Mouse (Mus musculus) stomach, embryonic 16.5 days (tissue): ENCODE measurements around the gene Ldhd. TPM values are rescaled to one million over a fixed set of nuclear protein-coding genes. Genes with fewer than 3 reads are reported as not detected.

ENCODE experiments used
- ATAC-seq: fragments of 200-750 bp; cut with Nextera tagmentation; 2 replicates; pipeline ENCODE4 v1.8.0; 2017; ENCODE audit warnings: moderate number of reproducible peaks, moderate TSS enrichment; ENCODE audit not compliant: insufficient read depth, low FRiP score
- H3K27ac ChIP-seq: fragments of 300-500 bp; sonication (generic); 2 replicates; pipeline ENCODE4 v1.5.1; 2014; ENCODE audit warnings: low read length
- H3K27me3 ChIP-seq: fragments of 300-500 bp; sonication (generic); 2 replicates; pipeline ENCODE4 v1.6.1; 2014; ENCODE audit warnings: low read length, control low read depth, mixed read lengths; ENCODE audit not compliant: control insufficient read depth, insufficient read depth
- H3K36me3 ChIP-seq: fragments of 300-500 bp; sonication (generic); 2 replicates; pipeline ENCODE4 v1.6.1; 2014; ENCODE audit warnings: low read length; ENCODE audit not compliant: control insufficient read depth, insufficient read depth
- H3K4me1 ChIP-seq: fragments of 300-500 bp; sonication (generic); 2 replicates; pipeline ENCODE4 v1.6.1; 2014; ENCODE audit warnings: low read length, control low read depth, mixed read lengths; ENCODE audit not compliant: control insufficient read depth, insufficient read depth
- H3K4me2 ChIP-seq: fragments of 300-500 bp; sonication (generic); 2 replicates; pipeline ENCODE4 v1.6.1; 2014; ENCODE audit warnings: low read depth, low read length, mixed read lengths
- H3K4me3 ChIP-seq: fragments of 300-500 bp; sonication (generic); replicated peaks from 2 replicates; pipeline ENCODE4 v1.5.1; 2014; ENCODE audit warnings: mild to moderate bottlenecking, low read length
- H3K9ac ChIP-seq: fragments of 300-500 bp; sonication (generic); 2 replicates; pipeline ENCODE4 v1.6.1; 2014; ENCODE audit warnings: low read length
- H3K9me3 ChIP-seq: fragments of 300-500 bp; sonication (generic); replicated peaks from 2 replicates; pipeline ENCODE4 v1.6.1; 2016; ENCODE audit warnings: low read length, control low read depth; ENCODE audit not compliant: control insufficient read depth
- WGBS: fragments of 180-500 bp; shearing (Covaris S2); extraction: QIAGEN DNeasy Blood & Tissue Kit; methylation state at CpG from one replicate; pipeline ENCODE4 v1.1.7; 2014; 5-methylcytosine and 5-hydroxymethylcytosine counted together
- polyA plus RNA-seq: library from polyadenylated mRNA; unstranded; fragments of >200 nt; fragmentation: Nextera tagmentation; extraction: Ambion mirVana; gene quantifications from 2 replicates; pipeline ENCODE4 v1.2.1, GENCODE M21; 2015

Ldhd gene
- 2.9 and 3.4 TPM in 2 replicates for polyA plus RNA-seq

DNA sequence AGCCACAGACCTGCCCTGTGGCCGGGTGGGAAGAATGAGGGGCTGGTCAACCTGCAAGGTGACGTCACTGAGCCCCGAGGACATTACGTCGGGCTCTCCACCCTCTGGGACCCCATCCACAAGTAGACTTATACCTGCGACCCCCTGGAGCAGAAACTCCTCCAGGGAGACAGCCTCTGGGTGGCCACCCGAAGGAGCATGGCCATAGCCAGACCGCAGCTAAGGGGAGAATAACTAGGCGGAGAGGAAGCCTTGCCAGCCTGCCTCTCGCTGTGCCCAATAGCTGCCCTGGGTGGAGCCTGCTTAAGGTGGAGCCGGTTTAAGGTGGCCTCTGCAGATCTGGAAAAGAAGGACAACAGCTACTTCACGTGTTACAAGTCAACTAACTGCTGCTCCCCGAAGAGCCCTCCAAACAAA, at the start of gene Ldhd:
Gene Ldhd, minus strand, starts transcription at position 270 of the 417 bp plus-strand sequence.
- Histone ChIP-seq H3K4me2 (peak within 1 kb of the TSS; percentile 47), H3K27ac (no peak within 1 kb of the TSS), H3K9ac (peak within 1 kb of the TSS; percentile 65), H3K36me3 (no peaks in the 10 kb centered on the region), H3K27me3 (no peaks in the 10 kb centered on the region), H3K4me1 (0 out of 2 replicates have a peak, but pooled peaks cover 8% of the 10 kb centered on the region), H3K4me3 (peak within 1 kb of the TSS; percentile 46), H3K9me3 (no peaks in the 10 kb centered on the region)
- WGBS, result 18% methylated on average over 13 of the region's 13 CpGs
- ATAC-seq, result peak; percentile 80

DNA sequence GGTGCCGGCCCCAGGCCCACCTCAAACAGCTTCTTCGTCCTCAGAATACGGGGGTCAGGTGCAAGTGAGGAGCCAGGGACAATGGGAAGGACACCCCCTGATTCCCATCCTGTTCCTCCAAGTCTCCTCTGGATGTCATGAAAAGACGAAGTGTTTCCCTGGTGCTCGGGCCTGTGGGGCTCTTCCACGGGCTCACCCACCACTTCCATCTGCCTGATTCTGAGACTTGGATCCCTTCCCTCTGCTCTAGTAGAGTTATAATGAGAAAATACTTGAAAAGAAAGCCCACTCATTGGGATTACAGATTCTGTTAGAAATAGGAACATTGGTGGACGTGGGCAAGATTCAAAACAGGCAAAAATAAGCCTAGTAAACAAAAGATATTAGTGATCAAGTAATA, 48.7 kb upstream of the Ldhd start:
- H3K4me1 ChIP-seq, result no peaks in the 10 kb centered on the region
- H3K36me3 ChIP-seq, result no peaks in the 10 kb centered on the region
- no peak for ATAC-seq
- no peak overlapping the region for H3K4me3 ChIP-seq
- H3K9ac ChIP-seq, result no peak overlapping the region
- WGBS, result 86% methylated on average over 7 of the region's 7 CpGs
- no peaks in the 10 kb centered on the region for H3K27me3 ChIP-seq
- H3K9me3 ChIP-seq, result no peaks in the 10 kb centered on the region
- no peak overlapping the region for H3K4me2 ChIP-seq
- no peak overlapping the region for H3K27ac ChIP-seq

DNA sequence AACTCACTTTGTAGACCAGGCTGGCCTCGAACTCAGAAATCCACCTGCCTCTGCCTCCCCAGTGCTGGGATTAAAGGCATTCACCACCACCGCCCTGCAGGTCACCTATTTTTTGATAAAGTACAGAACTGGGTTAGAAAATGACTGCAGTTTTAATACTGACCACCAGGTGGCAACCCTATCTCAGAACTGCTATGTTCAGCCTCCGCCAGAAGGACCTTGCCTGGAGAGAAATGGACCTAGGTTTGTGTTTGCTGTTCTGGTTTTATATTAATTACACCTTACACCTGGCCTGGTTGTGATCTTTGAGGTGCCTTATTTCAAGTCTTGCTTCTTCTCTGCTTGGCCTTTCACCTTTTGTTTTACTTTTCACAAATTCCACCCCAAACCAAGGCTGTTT, 47.9 kb upstream of the Ldhd start:
- Histone ChIP-seq H3K9me3 (no peaks in the 10 kb centered on the region), H3K4me3 (no peak overlapping the region), H3K36me3 (no peaks in the 10 kb centered on the region), H3K27me3 (no peaks in the 10 kb centered on the region), H3K9ac (no peak overlapping the region), H3K4me2 (no peak overlapping the region), H3K27ac (no peak overlapping the region), H3K4me1 (no peaks in the 10 kb centered on the region)
- ATAC-seq, result 0 out of 2 replicates have a peak, but pooled peaks have one; percentile 23
- WGBS, result 16% methylated on average over 3 of the region's 3 CpGs

DNA sequence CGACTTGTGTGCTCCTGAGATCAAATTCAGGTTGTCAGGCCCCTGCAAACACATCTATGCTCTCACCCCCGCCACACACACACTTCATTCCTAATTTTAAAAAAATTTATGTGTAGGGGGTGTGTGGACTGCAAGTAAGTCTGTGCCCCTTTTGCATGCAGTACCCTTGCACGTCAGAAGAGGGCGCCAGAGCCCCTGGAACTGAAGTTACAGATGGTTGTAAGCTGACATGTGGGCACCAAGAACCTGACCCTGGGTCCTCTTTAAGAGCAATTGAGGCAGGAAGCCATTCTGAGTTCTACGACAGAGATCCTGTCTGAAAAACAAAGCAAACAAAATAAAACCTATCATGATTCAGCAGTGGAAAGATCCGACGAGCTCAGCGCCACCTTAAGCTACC, 46.1 kb upstream of the Ldhd start:
- Histone ChIP-seq H3K4me3 (no peak overlapping the region), H3K9me3 (no peaks in the 10 kb centered on the region), H3K36me3 (no peaks in the 10 kb centered on the region), H3K27me3 (no peaks in the 10 kb centered on the region), H3K4me1 (no peaks in the 10 kb centered on the region), H3K27ac (no peak overlapping the region), H3K4me2 (no peak overlapping the region), H3K9ac (no peak overlapping the region)
- 75% methylated on average over 8 of the region's 8 CpGs for WGBS
- ATAC-seq, result no peak

DNA sequence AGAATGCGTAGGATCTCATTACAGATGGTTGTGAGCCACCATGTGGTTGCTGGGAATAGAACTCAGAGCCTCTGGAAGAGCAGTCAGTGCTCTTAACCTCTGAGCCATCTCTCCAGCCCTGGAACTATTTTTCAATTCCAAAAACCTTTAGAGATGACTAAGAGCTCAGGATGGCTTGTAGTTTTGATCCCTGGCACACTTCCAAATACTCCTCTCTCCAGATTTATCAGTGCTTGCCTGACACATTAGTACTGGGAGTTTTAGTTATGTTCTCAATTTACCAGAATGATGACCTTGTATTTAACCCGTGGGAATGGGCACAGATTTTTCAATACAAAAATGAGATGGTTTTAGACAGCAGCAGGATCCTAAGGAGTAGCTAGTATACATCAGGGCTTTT, 36.6 kb upstream of the Ldhd start:
- H3K27ac ChIP-seq, result no peak overlapping the region
- H3K9ac ChIP-seq, result no peak overlapping the region
- H3K4me3 ChIP-seq, result no peak overlapping the region
- H3K36me3 ChIP-seq, result peaks cover 23% of the 10 kb centered on the region
- WGBS, result 72% methylated on average over 2 of the region's 2 CpGs
- ATAC-seq, result no peak
- H3K27me3 ChIP-seq, result no peaks in the 10 kb centered on the region
- no peak overlapping the region for H3K4me2 ChIP-seq
- no peaks in the 10 kb centered on the region for H3K4me1 ChIP-seq
- H3K9me3 ChIP-seq, result no peaks in the 10 kb centered on the region

DNA sequence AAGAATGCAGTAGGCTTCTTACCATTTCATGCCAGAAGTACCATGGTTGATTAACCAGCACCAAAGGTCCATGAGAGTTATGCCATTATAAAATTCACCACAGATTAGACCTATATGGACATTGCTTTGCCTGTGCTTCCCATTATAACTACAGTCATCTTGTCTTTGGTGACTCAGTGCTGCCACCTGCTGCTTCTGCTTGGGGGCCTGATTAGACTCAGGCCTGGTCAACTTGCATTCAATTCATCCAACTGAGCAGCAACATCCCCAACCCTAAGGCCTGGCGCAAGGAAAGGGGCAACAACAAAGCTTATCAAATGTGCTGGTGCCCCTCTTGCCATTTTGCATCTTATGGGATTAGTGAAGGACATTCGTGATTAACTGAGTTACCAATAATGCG, 32.3 kb upstream of the Ldhd start:
- Histone ChIP-seq H3K4me3 (no peak overlapping the region), H3K9me3 (no peaks in the 10 kb centered on the region), H3K27ac (no peak overlapping the region), H3K4me1 (no peaks in the 10 kb centered on the region), H3K27me3 (no peaks in the 10 kb centered on the region), H3K36me3 (peaks cover 6% of the 10 kb centered on the region; the same call in 1 of the 2 replicates), H3K4me2 (no peak overlapping the region), H3K9ac (no peak overlapping the region)
- ATAC-seq, result no peak; the same call in 1 of the 2 replicates
- 83% methylated on average over 3 of the region's 3 CpGs for WGBS

DNA sequence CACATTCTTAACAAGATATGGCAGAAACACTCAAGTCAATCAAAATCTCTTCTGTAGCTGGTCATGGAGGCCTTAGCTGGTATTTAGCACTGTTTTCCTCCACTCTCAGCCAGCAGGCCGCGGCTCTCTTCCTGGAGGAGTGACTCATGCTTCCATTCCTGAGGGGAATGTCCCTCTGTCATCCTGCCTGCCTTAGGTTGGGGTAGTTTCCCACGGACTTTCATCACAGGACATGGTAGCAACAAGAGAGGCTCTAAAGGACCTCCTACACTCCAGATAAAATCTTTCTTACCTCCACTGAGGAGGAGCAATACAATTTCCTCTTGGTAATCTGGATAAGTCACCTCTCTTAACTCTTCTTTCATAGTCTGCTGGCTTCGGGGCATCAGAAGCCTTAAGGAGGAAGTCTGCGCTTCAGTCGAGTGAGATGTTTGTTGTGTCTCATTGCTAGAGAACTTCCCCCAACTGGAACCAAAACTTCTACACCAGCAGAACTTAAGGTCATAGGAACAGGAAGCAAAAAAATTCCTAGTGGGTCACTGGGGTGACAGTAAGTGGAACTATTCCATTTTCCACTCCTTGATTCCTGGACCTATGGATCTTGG, 28.7 kb upstream of the Ldhd start:
- 68% methylated on average over 6 of the region's 6 CpGs for WGBS
- no peak for ATAC-seq
- no peak overlapping the region for H3K27ac ChIP-seq

DNA sequence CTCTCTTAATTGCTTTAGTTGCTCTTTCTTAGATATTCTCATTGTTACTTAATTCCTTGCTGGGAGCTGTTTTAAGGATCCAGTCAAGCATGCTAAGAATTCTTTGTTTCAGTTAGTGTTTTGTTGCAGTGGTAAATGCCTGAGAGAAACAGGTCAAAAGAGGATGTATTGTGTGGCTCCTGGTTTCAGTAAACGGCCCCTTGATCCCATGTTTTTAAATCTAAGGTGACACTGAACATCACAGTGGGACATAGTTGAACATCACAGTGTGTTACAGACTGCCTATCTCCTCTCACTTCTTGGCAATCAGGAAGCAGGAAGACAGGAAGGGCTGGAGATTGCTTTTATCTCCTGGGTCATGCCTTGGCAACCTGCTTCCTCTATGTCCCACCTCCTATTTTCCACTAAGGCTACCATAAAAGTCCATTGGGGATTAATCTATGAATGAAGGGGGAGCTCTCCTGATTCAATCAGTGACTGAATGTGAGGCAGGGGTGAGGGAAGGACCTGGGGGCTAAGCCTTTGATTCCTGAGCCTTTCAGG, 27.2 kb upstream of the Ldhd start:
- Histone ChIP-seq H3K9me3 (no peaks in the 10 kb centered on the region), H3K4me1 (no peaks in the 10 kb centered on the region), H3K9ac (no peak overlapping the region), H3K27me3 (no peaks in the 10 kb centered on the region), H3K27ac (no peak overlapping the region), H3K4me3 (no peak overlapping the region), H3K4me2 (no peak overlapping the region), H3K36me3 (no peaks in the 10 kb centered on the region)
- no peak for ATAC-seq
- 81% methylated on average over 1 of the region's 1 CpGs for WGBS

More for the DNA sequence above, 28.7 kb upstream of the Ldhd start:
- Histone ChIP-seq H3K4me3 (no peak overlapping the region), H3K4me2 (no peak overlapping the region), H3K9ac (no peak overlapping the region), H3K27me3 (no peaks in the 10 kb centered on the region), H3K36me3 (no peaks in the 10 kb centered on the region), H3K4me1 (no peaks in the 10 kb centered on the region), H3K9me3 (no peaks in the 10 kb centered on the region)

DNA sequence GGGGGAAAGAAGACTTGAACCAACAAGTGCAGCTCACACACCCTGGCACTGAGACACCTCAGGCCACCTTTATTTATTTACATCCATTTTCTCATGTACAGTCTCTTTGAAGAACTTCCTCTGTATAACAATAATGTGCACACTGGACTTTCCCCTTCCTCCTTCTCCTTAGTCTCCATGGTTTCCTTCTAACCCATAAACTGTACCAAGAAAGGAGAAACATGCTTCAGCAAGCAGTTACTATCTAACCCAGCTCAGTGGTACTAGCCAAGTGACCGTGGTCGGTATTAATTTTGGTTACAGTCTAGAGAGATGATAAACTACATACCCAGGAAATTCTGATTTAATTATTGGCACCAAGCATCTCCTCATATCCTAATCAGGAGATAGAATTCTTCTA, 23.4 kb upstream of the Ldhd start:
- no peak for ATAC-seq
- Histone ChIP-seq H3K27ac (no peak overlapping the region), H3K36me3 (no peaks in the 10 kb centered on the region), H3K4me2 (no peak overlapping the region), H3K27me3 (no peaks in the 10 kb centered on the region), H3K4me3 (no peak overlapping the region), H3K4me1 (peaks cover 6% of the 10 kb centered on the region; the same call in 1 of the 2 replicates), H3K9me3 (no peaks in the 10 kb centered on the region), H3K9ac (no peak overlapping the region)
- WGBS, result 88% methylated on average over 2 of the region's 2 CpGs
